Mouse (Mus musculus): ENCODE results near the gene Pigz. TPM values are rescaled to one million over a fixed set of nuclear protein-coding genes. Genes with fewer than 3 reads are reported as not detected.

Pigz gene
- 0.32 and 0.52 TPM in 2 replicates for polyA plus RNA-seq (2016; fragmentation: Nextera tagmentation; extraction: Ambion mirVana)

DNA sequence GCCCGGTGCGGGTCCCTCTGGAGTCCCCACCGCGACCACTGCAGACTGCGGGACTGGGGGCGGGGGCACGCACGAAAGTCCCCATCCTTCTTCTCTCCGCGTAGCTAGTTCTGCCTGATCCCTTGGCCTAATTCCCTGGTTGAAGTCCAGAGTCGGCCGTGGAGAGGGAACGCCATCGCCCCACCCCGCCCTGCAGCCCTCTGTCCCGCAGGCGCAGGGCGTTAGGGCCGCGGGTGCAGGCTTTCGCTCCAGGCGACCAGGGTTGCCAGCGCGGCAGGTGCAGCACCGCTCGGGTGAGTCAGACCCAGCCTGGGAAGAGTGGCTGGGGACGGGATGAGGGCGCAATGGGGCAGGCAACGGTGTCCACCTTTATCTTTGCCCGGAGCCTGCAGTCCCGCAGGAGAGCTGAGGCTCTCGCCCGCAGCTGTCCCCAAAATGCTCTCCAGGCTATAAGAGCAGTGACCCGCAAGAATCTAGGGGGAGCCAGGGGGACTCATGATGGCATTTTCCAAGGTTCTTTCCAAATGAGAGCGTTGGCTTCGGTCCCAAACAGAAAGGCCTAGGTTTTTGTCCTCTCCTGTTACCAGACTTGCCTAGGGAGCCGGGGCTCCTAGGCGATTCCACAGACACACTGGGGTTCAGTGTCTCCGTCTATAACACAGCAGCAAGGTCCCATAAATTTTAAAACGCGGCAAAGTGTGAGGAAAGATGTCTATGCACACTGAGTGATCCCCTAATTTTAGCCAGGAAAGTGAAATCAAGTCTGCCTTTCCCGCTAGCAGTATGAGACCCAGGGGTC is at the start of gene Pigz:
Pigz (plus strand) TSS at position 101 of the 799 bp plus-strand sequence.
- H3K27ac ChIP-seq (ENCODE audit: poor library complexity, severe bottlenecking) = no peak within 1 kb of the TSS
- ATAC-seq (ENCODE audit: insufficient number of reproducible peaks, low FRiP score) = no peak
- no peaks in the 10 kb centered on the region; the same call in 1 of the 2 replicates for H3K9me3 ChIP-seq (replicated peaks)
- no peaks in the 10 kb centered on the region for H3K36me3 ChIP-seq
- H3K4me3 ChIP-seq = peak within 1 kb of the TSS; percentile 55
- WGBS = 7% methylated on average over 42 of the region's 42 CpGs
- H3K4me2 ChIP-seq = peak within 1 kb of the TSS; percentile 91
- peaks cover 28% of the 10 kb centered on the region for H3K4me1 ChIP-seq (replicated peaks)
- H3K27me3 ChIP-seq (replicated peaks) = peaks cover 52% of the 10 kb centered on the region
- peak within 1 kb of the TSS; percentile 66 for H3K9ac ChIP-seq

DNA sequence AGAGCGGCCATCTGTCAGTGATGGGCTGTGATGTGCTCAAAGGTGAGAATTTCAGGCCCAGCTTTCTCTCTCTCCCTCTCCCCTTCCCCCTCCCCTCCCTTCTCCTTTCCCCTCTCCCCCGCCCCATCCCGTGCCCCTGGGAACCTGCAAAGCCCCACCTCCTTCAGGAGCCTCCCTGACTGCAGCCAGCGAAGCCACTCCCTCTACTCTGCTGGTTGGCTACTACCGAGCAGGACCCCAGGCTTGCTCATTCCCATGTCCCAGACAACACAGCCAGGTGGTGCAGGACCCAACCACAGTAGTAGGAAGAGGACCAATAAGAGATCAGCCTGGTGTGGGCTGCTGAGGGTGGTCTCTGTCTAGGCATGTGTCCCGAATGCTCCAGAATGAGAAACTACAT is 49.7 kb upstream of the Pigz start:
- Histone ChIP-seq H3K27me3 (replicated peaks) (peaks cover 15% of the 10 kb centered on the region), H3K9me3 (replicated peaks) (no peaks in the 10 kb centered on the region), H3K4me2 (peak overlapping the region; percentile 39), H3K4me3 (no peak overlapping the region), H3K9ac (no peak overlapping the region), H3K4me1 (replicated peaks) (peaks cover 27% of the 10 kb centered on the region), H3K36me3 (no peaks in the 10 kb centered on the region), H3K27ac (ENCODE audit: poor library complexity, severe bottlenecking) (no peak overlapping the region)
- ATAC-seq (ENCODE audit: insufficient number of reproducible peaks, low FRiP score) = no peak
- 15% methylated on average over 6 of the region's 6 CpGs for WGBS

DNA sequence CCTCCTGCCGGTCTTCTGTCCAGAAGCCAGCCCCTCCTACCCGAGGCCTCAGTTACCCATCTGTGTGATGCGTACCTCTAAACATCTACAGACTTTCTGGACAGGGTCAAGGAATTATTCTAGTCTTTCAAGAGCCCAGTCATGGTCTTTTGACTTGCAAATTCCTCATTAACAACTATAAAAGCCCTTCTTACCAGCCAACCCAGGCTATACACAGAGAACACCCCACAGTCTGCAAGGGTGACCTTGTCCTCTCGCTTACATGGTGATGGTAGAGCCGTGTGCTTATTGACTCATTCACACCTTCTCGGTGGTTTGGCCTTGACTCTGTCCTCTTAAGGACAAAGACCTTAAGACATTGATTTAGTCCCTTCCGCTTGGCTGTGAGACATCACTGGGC is 42.7 kb upstream of the Pigz start:
- Histone ChIP-seq H3K27ac (ENCODE audit: poor library complexity, severe bottlenecking) (no peak overlapping the region), H3K4me2 (no peak overlapping the region), H3K4me3 (no peak overlapping the region), H3K4me1 (replicated peaks) (peaks cover 14% of the 10 kb centered on the region), H3K36me3 (no peaks in the 10 kb centered on the region), H3K27me3 (replicated peaks) (no peaks in the 10 kb centered on the region; the same call in 1 of the 2 replicates), H3K9ac (no peak overlapping the region), H3K9me3 (replicated peaks) (no peaks in the 10 kb centered on the region)
- no peak for ATAC-seq (ENCODE audit: insufficient number of reproducible peaks, low FRiP score)
- 70% methylated on average over 7 of the region's 7 CpGs for WGBS

DNA sequence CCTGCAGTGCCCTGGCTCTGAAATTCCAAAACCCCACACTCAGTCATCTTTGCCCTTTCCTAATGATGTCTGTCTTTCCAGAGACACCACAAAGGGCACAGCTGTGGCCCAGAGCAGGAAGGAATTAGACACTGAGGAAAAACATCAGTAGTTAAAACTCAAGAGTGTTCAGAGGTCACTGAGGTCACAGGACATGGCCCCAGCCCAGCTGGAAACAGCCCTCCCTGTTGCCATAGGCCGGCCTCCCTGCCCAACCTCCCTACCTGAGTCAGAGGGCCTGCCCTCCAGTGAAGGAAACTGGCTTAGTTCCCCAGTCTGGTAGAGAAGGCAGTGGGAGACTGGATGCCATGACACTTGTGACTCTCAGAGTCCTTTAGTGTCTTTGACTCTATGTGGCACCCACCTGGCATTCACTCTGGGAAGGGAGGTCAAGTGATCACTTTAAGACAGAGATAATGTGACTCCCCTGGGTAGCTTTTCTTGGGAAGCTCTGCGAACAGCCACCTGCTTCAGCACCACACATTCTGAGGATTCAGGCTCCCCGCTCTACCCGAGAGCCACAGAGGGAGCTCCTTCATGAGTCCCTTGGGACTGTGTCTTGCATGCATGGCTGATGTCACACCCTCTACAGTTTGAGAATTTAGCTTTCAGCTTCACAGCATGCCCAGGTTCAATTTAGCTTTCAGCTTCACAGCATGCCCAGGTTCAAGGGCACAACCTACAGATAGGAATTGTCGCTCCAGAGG is 40.1 kb upstream of the Pigz start:
- H3K4me1 ChIP-seq (replicated peaks) = peaks cover 22% of the 10 kb centered on the region
- H3K4me3 ChIP-seq = no peak overlapping the region
- H3K27ac ChIP-seq (ENCODE audit: poor library complexity, severe bottlenecking) = no peak overlapping the region
- H3K4me2 ChIP-seq = no peak overlapping the region
- no peak overlapping the region for H3K9ac ChIP-seq
- WGBS = 67% methylated on average over 5 of the region's 5 CpGs
- no peaks in the 10 kb centered on the region for H3K9me3 ChIP-seq (replicated peaks)
- ATAC-seq (ENCODE audit: insufficient number of reproducible peaks, low FRiP score) = 0 out of 2 replicates have a peak, but pooled peaks have one; percentile 11
- no peaks in the 10 kb centered on the region for H3K27me3 ChIP-seq (replicated peaks)
- H3K36me3 ChIP-seq = no peaks in the 10 kb centered on the region

DNA sequence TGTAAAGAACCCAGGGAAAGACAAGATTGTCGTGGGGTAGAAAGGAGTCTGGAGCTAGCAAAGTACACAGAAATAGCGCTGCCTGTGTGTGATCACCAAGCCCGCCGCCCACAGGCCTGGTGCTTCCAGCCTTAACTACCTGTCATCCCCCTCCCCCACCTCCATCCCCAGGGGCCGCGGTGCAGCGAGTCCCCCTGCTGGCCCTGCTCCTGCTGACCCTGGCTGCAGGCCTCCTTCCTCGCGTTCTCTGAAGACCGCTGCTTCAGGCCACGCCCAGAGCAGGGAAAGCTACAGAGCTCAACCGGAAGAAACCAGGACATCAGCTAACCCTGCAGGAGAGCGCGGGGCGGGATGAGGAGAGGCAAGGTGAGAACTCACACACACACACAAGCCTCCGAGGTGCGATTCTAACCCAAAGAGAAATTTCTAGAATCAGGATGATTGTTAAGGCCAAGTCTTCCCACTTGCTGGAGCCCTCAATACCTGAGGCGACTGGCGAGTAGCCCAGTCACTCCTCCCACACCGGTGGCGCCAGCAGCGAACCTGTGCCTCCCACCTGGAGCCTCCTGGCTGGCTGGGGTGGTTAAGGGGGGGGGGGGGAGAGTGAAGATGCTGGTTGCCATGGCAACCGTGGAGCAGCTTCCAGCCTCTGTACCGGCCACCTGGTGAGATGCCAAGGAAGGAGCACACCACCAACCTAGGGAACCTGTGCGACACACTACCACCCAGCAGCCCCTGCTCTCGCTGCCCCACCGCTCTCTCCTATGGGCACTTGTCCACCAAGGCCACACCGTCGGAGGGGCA is 36.5 kb upstream of the Pigz start:
- Histone ChIP-seq H3K36me3 (no peaks in the 10 kb centered on the region), H3K27me3 (replicated peaks) (no peaks in the 10 kb centered on the region), H3K9ac (peak overlapping the region; percentile 28; the same call in 1 of the 2 replicates), H3K4me3 (peak overlapping the region; percentile 21), H3K27ac (ENCODE audit: poor library complexity, severe bottlenecking) (no peak overlapping the region), H3K9me3 (replicated peaks) (peaks cover 9% of the 10 kb centered on the region), H3K4me2 (peak overlapping the region; percentile 64), H3K4me1 (replicated peaks) (peaks cover 21% of the 10 kb centered on the region)
- peak; percentile 54; the same call in 1 of the 2 replicates for ATAC-seq (ENCODE audit: insufficient number of reproducible peaks, low FRiP score)
- WGBS = 16% methylated on average over 29 of the region's 29 CpGs

DNA sequence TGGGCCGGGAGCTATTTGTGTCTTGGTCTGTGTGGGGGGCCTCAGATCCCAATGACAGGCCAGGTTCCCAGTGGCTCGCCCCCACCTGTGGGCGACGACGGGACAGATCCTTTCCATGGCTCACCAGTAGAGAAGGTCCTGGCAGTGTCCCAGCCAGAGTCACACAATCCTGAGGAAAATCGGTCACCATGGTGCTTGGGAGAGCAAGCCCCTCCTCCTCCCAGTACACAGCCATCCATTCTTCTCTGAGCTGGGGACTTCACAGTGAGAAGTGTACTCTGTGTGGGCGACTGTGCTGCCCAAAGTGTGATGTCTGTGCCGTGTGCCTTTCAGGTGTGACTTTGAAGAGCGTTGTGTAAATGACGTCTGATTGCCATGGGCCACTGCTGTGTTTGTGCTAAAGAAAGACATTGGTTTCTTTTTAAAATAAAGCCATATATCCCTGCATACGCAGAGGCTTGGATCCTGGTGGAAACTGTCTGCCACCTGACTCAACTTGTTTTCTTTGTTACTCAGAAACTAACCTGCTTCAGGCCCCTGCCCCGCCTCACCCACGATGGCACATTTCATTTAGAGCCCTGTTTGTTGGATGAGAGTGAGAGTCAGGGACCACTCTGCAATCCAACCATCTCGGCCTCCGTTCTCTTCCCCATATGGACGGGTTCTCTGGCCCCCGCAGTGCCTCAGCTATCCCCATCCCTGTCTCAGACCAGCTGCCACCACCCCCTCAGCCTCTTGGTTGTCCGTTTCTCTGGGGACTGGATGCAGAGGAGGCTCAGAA is 34.9 kb upstream of the Pigz start:
- Histone ChIP-seq H3K4me2 (no peak overlapping the region), H3K27me3 (replicated peaks) (no peaks in the 10 kb centered on the region), H3K9me3 (replicated peaks) (peaks cover 9% of the 10 kb centered on the region), H3K9ac (no peak overlapping the region), H3K27ac (ENCODE audit: poor library complexity, severe bottlenecking) (no peak overlapping the region), H3K4me1 (replicated peaks) (peaks cover 8% of the 10 kb centered on the region; the same call in 1 of the 2 replicates), H3K36me3 (no peaks in the 10 kb centered on the region), H3K4me3 (no peak overlapping the region)
- WGBS = 78% methylated on average over 18 of the region's 18 CpGs
- no peak for ATAC-seq (ENCODE audit: insufficient number of reproducible peaks, low FRiP score)

DNA sequence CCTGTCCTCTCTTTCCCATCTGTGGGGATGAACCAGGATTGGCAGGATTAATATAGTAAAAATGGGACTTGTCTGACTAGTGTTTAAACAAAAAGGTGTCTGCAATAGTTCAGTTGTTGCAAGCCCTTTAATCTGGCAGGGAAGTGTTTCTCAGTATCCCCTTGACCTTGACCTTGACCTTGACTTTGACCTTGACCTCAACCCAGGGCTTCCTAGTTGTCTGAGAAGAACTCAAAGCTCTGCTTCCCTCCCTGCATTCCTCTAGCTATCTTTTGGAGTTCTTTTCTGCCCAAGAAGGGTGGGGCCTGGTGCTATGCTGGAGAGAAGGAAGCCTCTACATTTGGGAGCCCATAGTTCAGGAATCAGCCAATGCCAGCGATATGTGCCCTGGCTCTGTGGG is 31.8 kb upstream of the Pigz start:
- H3K9me3 ChIP-seq (replicated peaks) = peaks cover 9% of the 10 kb centered on the region
- 0 out of 2 replicates have a peak, but pooled peaks cover 3% of the 10 kb centered on the region for H3K27me3 ChIP-seq (replicated peaks)
- no peak overlapping the region for H3K4me3 ChIP-seq
- H3K36me3 ChIP-seq = no peaks in the 10 kb centered on the region
- H3K4me2 ChIP-seq = no peak overlapping the region
- H3K27ac ChIP-seq (ENCODE audit: poor library complexity, severe bottlenecking) = no peak overlapping the region
- ATAC-seq (ENCODE audit: insufficient number of reproducible peaks, low FRiP score) = no peak
- WGBS = 55% methylated on average over 1 of the region's 1 CpGs
- H3K9ac ChIP-seq = no peak overlapping the region
- H3K4me1 ChIP-seq (replicated peaks) = peaks cover 19% of the 10 kb centered on the region

DNA sequence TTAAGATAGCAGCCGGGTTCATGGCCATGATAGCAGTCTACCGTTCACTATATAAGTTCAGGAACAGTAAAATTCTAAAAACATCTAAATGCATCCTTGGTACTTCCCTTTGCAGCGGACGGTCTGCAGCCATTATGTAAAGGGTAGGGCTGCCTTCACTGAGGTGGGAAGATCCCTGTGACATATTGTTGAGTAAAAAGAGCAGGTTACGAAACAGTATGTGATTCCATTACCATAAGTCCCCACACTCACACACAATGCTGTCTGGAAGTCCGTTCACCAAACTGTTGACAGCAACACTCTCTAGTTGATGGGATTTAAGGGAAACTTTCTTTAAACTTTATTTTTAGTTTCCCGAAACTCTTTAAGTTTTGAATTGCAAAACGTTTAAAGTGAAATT is 30.4 kb upstream of the Pigz start:
- Histone ChIP-seq H3K27ac (ENCODE audit: poor library complexity, severe bottlenecking) (no peak overlapping the region), H3K9me3 (replicated peaks) (peaks cover 9% of the 10 kb centered on the region), H3K36me3 (no peaks in the 10 kb centered on the region), H3K27me3 (replicated peaks) (0 out of 2 replicates have a peak, but pooled peaks cover 3% of the 10 kb centered on the region), H3K4me2 (no peak overlapping the region), H3K4me3 (no peak overlapping the region), H3K9ac (no peak overlapping the region), H3K4me1 (replicated peaks) (peaks cover 13% of the 10 kb centered on the region)
- no peak for ATAC-seq (ENCODE audit: insufficient number of reproducible peaks, low FRiP score)
- 81% methylated on average over 8 of the region's 8 CpGs for WGBS

DNA sequence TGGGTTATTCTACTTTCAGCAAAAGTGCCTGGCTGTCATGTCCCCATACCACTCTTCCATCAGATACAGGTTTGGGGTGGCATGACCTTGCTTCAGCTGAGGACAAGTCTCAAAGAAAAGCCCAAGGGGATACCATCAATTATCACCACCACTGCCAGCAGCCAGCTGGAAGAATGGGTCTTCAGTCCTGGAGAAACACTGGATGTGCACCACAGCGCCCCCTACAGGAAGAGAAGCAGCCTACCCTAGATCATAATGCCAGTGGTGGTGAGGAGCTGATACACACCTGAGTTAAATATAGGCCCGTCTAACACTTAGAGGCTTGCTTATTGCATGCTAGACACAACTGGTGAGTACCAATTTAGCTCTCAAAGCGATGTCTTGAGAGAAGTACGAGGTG is 28.3 kb upstream of the Pigz start:
- ATAC-seq (ENCODE audit: insufficient number of reproducible peaks, low FRiP score) = 0 out of 2 replicates have a peak, but pooled peaks have one; percentile 11

More for the DNA sequence above, 28.3 kb upstream of the Pigz start:
- H3K9ac ChIP-seq = no peak overlapping the region
- 74% methylated on average over 4 of the region's 4 CpGs for WGBS
- H3K4me2 ChIP-seq = no peak overlapping the region
- H3K27me3 ChIP-seq (replicated peaks) = 0 out of 2 replicates have a peak, but pooled peaks cover 3% of the 10 kb centered on the region
- no peak overlapping the region for H3K4me3 ChIP-seq
- H3K27ac ChIP-seq (ENCODE audit: poor library complexity, severe bottlenecking) = no peak overlapping the region
- H3K9me3 ChIP-seq (replicated peaks) = peaks cover under 1% of the 10 kb centered on the region; the same call in 1 of the 2 replicates
- H3K36me3 ChIP-seq = no peaks in the 10 kb centered on the region
- peaks cover 14% of the 10 kb centered on the region for H3K4me1 ChIP-seq (replicated peaks)
